Mouse (Mus musculus) forebrain, embryonic 14.5 days (tissue): ENCODE measurements around the gene Cd28. TPM values are rescaled to one million over a fixed set of nuclear protein-coding genes. Genes with fewer than 3 reads are reported as not detected.

Experiments
- ATAC-seq: fragments of 200-750 bp; cut with Nextera tagmentation; 2 replicates; pipeline ENCODE4 v1.8.0; 2017; ENCODE audit warnings: mild to moderate bottlenecking, moderate library complexity
- DNase-seq: peaks from one replicate; pipeline ENCODE4 v3.0.0-alpha.2; 2015; ENCODE audit warnings: low spot score
- H3K27ac ChIP-seq: fragments of 300-500 bp; sonication (generic); 2 replicates; pipeline ENCODE4 v1.5.1; 2014; ENCODE audit warnings: low read depth, mild to moderate bottlenecking, control low read depth, low read length, moderate library complexity
- H3K27me3 ChIP-seq: fragments of 300-500 bp; sonication (generic); replicated peaks from 2 replicates; pipeline ENCODE4 v1.6.1; 2014; ENCODE audit warnings: low read length, control low read depth, mixed read lengths; ENCODE audit not compliant: control insufficient read depth, insufficient read depth
- H3K36me3 ChIP-seq: fragments of 300-500 bp; sonication (generic); 2 replicates; pipeline ENCODE4 v1.6.1; 2014; ENCODE audit warnings: low read length, control low read depth; ENCODE audit not compliant: control insufficient read depth, insufficient read depth
- H3K4me1 ChIP-seq: fragments of 300-500 bp; sonication (generic); 2 replicates; pipeline ENCODE4 v1.6.1; 2014; ENCODE audit warnings: antibody characterized with exemption, low read length, control low read depth; ENCODE audit not compliant: control insufficient read depth, insufficient read depth
- H3K4me2 ChIP-seq: fragments of 300-500 bp; sonication (generic); 2 replicates; pipeline ENCODE4 v1.6.1; 2014; ENCODE audit warnings: mild to moderate bottlenecking, control low read depth, low read length
- H3K4me3 ChIP-seq: fragments of 300-500 bp; sonication (generic); 2 replicates; pipeline ENCODE4 v1.5.1; 2014; ENCODE audit warnings: low read depth, low read length, control low read depth
- H3K9ac ChIP-seq: fragments of 300-500 bp; sonication (generic); 2 replicates; pipeline ENCODE4 v1.6.1; 2014; ENCODE audit warnings: mild to moderate bottlenecking, low read length, control low read depth, moderate library complexity
- H3K9me3 ChIP-seq: fragments of 300-500 bp; sonication (generic); replicated peaks from 2 replicates; pipeline ENCODE4 v1.6.1; 2016; ENCODE audit warnings: low read length, control low read depth, mixed read lengths; ENCODE audit not compliant: control insufficient read depth
- WGBS: fragments of 180-500 bp; shearing (Covaris S2); extraction: QIAGEN DNeasy Blood & Tissue Kit; methylation state at CpG from one replicate; pipeline ENCODE4 v1.1.7; 2014; 5-methylcytosine and 5-hydroxymethylcytosine counted together
- polyA plus RNA-seq: library from polyadenylated mRNA; unstranded; fragments of >200 nt; fragmentation: Nextera tagmentation; extraction: Ambion mirVana; gene quantifications from 2 replicates; pipeline ENCODE4 v1.2.1, GENCODE M21; 2014

Cd28 gene
- polyA plus RNA-seq, 1 experiment from 2014 or later = 0.20 TPM

DNA sequence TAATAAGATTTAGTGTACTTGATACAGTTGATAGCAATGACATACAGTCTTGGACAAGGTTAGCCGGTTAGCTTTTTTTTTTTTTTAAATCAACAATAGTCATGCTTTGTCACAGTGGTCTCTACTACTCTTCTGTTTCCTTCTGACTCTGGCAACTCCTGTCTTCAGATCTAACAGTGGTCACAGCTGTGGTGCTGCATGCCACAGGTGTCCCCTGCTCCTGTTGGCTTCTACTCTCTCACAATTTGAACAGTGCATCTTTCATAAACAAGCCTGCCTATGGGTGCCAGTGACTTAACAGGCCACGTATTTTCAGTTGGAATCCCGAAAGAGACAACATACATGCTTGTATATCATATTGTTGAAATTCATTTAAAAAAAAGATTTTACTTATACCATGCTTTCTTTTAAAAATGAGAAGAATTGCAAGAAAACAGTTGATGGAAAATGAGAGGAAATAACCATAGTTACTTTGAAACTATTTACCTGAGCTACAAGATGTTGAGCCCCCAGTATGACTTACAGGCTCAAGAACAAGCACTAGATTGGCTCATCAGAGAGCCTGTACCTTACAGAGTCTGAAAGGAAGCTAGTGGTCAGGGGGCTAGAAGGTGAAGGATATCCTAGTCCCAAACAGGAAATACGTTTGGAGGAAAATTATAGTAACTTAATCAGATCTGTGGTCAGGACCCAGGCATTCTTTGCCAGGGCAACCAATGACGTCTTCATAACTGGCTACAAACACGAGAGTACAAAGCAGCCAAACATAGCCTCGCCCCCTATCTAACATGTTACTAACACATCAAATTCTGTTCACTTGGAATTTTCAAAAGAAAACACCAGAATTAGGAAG, 39.0 kb downstream of the Cd28 start:
- Histone ChIP-seq H3K9me3 (no peaks in the 10 kb centered on the region), H3K4me2 (no peak overlapping the region), H3K36me3 (no peaks in the 10 kb centered on the region), H3K9ac (no peak overlapping the region), H3K4me3 (no peak overlapping the region), H3K27me3 (no peaks in the 10 kb centered on the region), H3K4me1 (no peaks in the 10 kb centered on the region), H3K27ac (no peak overlapping the region)
- WGBS = 89% methylated on average over 7 of the region's 7 CpGs
- no peak for DNase-seq
- ATAC-seq = no peak

DNA sequence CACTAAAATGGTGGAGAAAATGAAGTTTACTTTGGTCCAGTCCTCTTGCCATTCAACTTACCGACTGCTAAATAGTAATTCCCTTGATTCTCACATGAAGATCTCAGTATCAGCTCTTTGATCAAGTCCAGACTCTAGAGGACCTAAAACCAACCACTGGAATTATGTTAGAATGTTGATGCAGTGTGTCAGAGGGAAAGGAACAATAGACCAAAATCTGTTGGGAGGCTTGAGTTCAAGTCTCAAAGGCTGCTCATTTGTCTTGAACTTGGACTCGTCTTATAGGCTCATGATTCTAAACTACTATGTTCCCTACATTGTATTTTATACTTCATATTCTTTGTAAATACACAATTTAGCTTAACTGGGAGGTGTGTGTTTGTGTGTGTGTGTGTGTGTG, 41.0 kb downstream of the Cd28 start:
- H3K4me2 ChIP-seq = no peak overlapping the region
- WGBS = 95% methylated on average over 2 of the region's 2 CpGs
- no peak overlapping the region for H3K27ac ChIP-seq
- no peaks in the 10 kb centered on the region for H3K4me1 ChIP-seq
- no peaks in the 10 kb centered on the region for H3K9me3 ChIP-seq
- ATAC-seq = no peak
- no peaks in the 10 kb centered on the region for H3K27me3 ChIP-seq
- H3K9ac ChIP-seq = no peak overlapping the region
- no peak for DNase-seq
- no peaks in the 10 kb centered on the region for H3K36me3 ChIP-seq
- no peak overlapping the region for H3K4me3 ChIP-seq

DNA sequence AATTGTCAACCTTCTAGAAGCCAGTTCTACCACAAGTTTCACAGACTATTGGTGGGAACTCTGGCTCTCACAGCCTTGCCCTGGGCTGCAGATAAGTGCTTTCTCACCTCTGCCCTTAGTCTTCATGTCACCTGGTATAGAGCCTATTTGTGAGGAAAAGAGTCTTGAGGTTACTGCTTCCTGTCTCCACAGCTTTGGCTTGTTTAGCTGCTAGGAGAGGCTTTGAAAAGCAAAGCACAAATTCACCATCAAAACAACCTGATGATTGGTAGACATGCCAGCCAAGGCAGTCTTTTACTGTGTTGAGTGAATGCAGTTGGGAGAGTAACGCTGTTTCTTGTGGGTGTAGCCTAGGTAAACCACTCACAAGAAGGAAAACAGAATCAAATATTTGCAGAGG, 41.6 kb downstream of the Cd28 start:
- no peak for DNase-seq
- H3K4me2 ChIP-seq = no peak overlapping the region
- no peak overlapping the region for H3K9ac ChIP-seq
- ATAC-seq = no peak
- no peak overlapping the region for H3K27ac ChIP-seq
- no peaks in the 10 kb centered on the region for H3K4me1 ChIP-seq
- H3K36me3 ChIP-seq = no peaks in the 10 kb centered on the region
- no peaks in the 10 kb centered on the region for H3K9me3 ChIP-seq
- no peak overlapping the region for H3K4me3 ChIP-seq
- H3K27me3 ChIP-seq = no peaks in the 10 kb centered on the region
- 94% methylated on average over 1 of the region's 1 CpGs for WGBS

DNA sequence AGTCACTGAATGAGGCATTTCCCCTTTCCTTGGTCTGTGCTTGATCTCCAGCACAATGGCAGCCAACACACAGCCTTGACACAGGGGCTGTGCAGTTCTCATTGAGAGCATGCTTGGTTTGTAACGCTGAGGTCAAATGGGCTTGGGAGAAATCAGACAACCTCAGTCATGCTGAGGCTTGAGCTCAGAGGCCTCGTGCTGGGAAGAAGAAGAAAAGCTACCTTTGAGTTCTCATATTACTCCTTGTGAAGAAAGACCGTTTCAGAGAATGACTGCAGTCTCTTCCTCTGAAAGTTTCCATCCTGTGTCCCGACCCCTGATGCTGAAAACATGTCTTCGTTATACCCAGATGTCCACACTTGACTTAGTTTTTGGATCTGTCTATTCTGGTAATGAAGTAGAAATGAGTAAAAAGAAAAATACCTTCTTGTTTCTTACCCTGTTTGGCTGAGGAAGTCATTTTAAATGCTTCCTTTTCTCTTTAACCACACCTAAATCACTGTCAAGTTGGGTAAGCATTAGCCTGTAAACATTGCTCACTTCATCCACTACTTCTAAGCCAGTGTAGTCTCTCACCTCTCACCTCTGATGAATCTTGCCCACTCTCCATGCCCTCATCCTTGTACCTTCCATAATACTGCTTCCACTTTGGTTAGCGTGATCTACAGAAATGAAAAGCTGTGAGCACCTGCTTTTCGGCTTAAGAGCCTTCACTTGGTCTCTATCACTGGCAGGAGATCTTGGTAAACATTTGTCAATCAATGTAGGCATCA, 43.1 kb downstream of the Cd28 start:
- Histone ChIP-seq H3K4me3 (no peak overlapping the region), H3K9ac (no peak overlapping the region), H3K27me3 (no peaks in the 10 kb centered on the region), H3K9me3 (no peaks in the 10 kb centered on the region), H3K4me1 (no peaks in the 10 kb centered on the region), H3K36me3 (no peaks in the 10 kb centered on the region), H3K4me2 (no peak overlapping the region), H3K27ac (no peak overlapping the region)
- WGBS = 63% methylated on average over 7 of the region's 7 CpGs
- DNase-seq = no peak
- ATAC-seq = no peak

DNA sequence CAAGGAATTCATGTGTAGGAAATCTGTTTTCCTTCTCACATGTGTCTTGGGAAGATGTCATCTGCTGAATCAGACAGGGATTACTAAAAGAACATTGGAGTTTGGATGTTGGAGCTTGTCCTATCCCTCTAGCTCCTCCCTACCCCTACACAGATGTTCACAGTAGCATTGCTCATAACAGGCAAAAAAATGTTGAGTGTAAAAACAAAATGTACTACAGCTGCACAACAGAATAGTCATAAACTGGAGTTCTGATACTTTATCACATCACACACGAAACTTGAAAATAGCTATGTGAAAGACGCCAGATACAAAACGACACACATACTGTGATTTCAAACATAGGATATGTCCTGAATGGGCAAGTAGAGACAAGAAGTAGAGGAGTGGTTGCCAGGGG, 43.9 kb downstream of the Cd28 start:
- Histone ChIP-seq H3K9ac (no peak overlapping the region), H3K4me1 (no peaks in the 10 kb centered on the region), H3K36me3 (no peaks in the 10 kb centered on the region), H3K27ac (no peak overlapping the region), H3K9me3 (no peaks in the 10 kb centered on the region), H3K4me3 (no peak overlapping the region), H3K27me3 (no peaks in the 10 kb centered on the region), H3K4me2 (no peak overlapping the region)
- DNase-seq = no peak
- 91% methylated on average over 3 of the region's 3 CpGs for WGBS
- ATAC-seq = no peak

DNA sequence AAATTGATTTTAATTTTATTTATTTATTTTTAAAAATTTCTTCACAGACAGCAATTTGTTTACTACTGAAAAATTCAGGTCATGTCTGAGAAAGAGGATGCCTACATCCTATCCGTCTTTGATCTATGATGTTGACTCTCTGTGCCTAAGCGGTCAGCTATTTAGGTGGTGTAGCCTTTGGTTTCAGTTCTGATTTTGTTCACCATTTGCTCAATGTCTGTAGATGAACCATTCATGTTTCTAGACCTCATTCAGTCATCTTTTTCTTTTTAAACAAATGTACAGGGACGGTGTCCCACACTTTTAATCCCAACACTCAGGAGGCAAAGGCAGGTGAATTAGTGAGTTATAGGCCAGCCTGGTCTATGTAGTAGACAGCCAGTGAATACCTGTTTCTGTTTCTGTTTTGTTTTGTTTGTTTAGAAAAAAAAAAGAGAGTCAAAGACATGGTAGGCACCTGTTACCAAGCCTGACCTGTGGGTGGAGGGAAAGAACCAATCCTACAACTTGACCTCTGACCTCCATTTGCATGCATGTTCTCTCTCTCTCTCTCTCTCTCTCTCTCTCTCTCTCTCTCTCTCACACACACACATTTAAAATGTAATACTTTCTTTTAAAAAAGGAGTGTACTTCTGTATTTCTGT, 45.0 kb downstream of the Cd28 start:
- no peak for DNase-seq
- H3K27me3 ChIP-seq = no peaks in the 10 kb centered on the region
- H3K4me2 ChIP-seq = no peak overlapping the region
- no peaks in the 10 kb centered on the region for H3K9me3 ChIP-seq
- ATAC-seq = no peak
- 95% methylated on average over 3 of the region's 3 CpGs for WGBS
- no peak overlapping the region for H3K9ac ChIP-seq
- no peak overlapping the region for H3K27ac ChIP-seq
- H3K36me3 ChIP-seq = no peaks in the 10 kb centered on the region
- no peak overlapping the region for H3K4me3 ChIP-seq
- H3K4me1 ChIP-seq = no peaks in the 10 kb centered on the region

DNA sequence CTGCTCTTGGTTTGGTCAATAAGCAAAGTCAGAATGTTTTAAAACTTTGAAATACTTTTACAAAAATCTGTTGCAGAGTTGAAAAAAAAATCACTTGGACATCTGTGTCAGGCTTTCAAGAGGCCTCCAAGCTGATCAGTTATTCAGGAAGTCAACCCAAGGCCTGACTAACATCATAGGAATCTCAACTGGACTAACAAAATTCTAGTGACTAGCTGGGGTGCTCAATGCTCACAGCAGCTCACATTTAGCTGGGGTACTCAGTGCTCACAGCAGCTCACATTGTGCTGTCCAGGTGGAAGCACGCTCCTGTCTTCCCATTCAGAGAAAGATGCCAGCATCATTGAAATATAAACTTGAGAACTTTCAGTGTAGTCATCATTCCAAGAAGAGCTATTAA, 45.9 kb downstream of the Cd28 start:
- Histone ChIP-seq H3K4me2 (no peak overlapping the region), H3K4me1 (no peaks in the 10 kb centered on the region), H3K9me3 (no peaks in the 10 kb centered on the region), H3K4me3 (no peak overlapping the region), H3K9ac (no peak overlapping the region), H3K36me3 (no peaks in the 10 kb centered on the region), H3K27ac (no peak overlapping the region), H3K27me3 (no peaks in the 10 kb centered on the region)
- ATAC-seq (no peak), DNase-seq (no peak)
- WGBS = 93% methylated on average over 1 of the region's 1 CpGs

DNA sequence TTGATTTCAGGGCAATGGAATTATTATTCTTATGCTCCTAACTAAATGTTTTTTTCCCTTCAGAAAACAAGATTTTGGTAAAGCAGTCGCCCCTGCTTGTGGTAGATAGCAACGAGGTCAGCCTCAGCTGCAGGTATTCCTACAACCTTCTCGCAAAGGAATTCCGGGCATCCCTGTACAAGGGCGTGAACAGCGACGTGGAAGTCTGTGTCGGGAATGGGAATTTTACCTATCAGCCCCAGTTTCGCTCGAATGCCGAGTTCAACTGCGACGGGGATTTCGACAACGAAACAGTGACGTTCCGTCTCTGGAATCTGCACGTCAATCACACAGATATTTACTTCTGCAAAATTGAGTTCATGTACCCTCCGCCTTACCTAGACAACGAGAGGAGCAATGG, 46.3 kb downstream of the Cd28 start:
- WGBS = 93% methylated on average over 20 of the region's 20 CpGs
- no peak overlapping the region for H3K27ac ChIP-seq
- no peak for ATAC-seq
- no peak overlapping the region for H3K4me2 ChIP-seq
- DNase-seq = no peak
- no peaks in the 10 kb centered on the region for H3K27me3 ChIP-seq
- no peak overlapping the region for H3K4me3 ChIP-seq
- H3K9ac ChIP-seq = no peak overlapping the region
- no peaks in the 10 kb centered on the region for H3K4me1 ChIP-seq
- no peaks in the 10 kb centered on the region for H3K36me3 ChIP-seq
- no peaks in the 10 kb centered on the region for H3K9me3 ChIP-seq

DNA sequence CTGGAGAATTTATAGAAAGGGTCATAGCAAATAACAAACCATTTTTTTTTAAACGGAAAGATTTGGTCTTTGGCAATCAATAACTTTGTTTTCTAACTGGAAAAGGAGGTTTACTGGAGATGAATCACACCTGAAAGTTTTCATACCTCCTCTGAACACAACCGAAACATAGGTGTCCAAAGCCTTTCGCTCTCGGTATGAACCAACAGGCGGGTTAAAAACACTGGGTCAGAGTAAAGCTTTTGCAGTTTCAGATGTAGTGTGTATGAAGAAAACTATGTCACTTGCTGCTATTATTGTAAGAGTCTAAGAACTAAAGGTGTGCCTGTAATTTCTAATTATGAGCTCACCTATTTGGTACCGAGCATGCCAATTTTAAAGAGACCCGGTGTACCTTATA, 55.2 kb downstream of the Cd28 start:
- no peaks in the 10 kb centered on the region for H3K4me1 ChIP-seq
- H3K36me3 ChIP-seq = no peaks in the 10 kb centered on the region
- DNase-seq (no peak), ATAC-seq (no peak)
- 94% methylated on average over 7 of the region's 7 CpGs for WGBS
- no peak overlapping the region for H3K4me3 ChIP-seq
- H3K4me2 ChIP-seq = no peak overlapping the region
- H3K9ac ChIP-seq = no peak overlapping the region
- H3K27me3 ChIP-seq = no peaks in the 10 kb centered on the region
- no peaks in the 10 kb centered on the region for H3K9me3 ChIP-seq
- no peak overlapping the region for H3K27ac ChIP-seq
